Mouse (Mus musculus): ENCODE measurements around the gene Slco3a1. TPM values are rescaled to one million over a fixed set of nuclear protein-coding genes. Genes with fewer than 3 reads are reported as not detected.

Gene Slco3a1
- polyA plus RNA-seq, 1 experiment from 2014 or later = 21.8 TPM

DNA sequence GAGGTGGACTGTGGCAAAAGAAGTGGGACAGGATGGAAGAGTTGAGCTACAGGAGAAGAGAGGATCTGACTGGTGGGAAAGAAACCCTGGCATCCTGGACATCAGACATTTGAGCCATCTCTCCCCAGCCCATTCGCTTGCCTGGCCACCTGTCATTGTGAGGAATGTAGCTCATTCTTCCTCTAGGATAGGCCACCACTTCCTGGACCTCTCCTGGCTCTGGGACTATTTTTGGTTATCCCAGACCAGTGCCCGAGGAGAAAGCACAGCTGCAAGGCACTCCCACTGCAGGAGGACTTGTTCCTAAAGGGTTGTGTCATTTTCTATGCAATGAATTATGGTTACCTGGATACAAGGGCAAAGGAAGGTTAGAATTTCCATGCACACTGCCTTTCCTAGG is 103.5 kb downstream of the Slco3a1 start:
- no peaks in the 10 kb centered on the region for H3K4me1 ChIP-seq (replicated peaks)
- WGBS = 50% methylated on average over 2 of the region's 2 CpGs
- H3K27me3 ChIP-seq = no peaks in the 10 kb centered on the region
- no peak for ATAC-seq (ENCODE audit: low FRiP score, low read depth)
- H3K9me3 ChIP-seq = no peaks in the 10 kb centered on the region
- H3K9ac ChIP-seq = no peak overlapping the region
- H3K36me3 ChIP-seq = no peaks in the 10 kb centered on the region
- no peak overlapping the region for H3K27ac ChIP-seq (replicated peaks)
- no peak overlapping the region for H3K4me2 ChIP-seq
- no peak overlapping the region for H3K4me3 ChIP-seq

- Histone ChIP-seq H3K9ac (no peak overlapping the region), H3K27me3 (no peaks in the 10 kb centered on the region), H3K36me3 (no peaks in the 10 kb centered on the region), H3K4me3 (no peak overlapping the region), H3K4me2 (no peak overlapping the region), H3K27ac (replicated peaks) (no peak overlapping the region), H3K4me1 (replicated peaks) (no peaks in the 10 kb centered on the region), H3K9me3 (no peaks in the 10 kb centered on the region)
- no peak for ATAC-seq (ENCODE audit: low FRiP score, low read depth)
- WGBS = 100% methylated on average over 1 of the region's 1 CpGs
Measured at GRCm38 (mm10) chr7:74449802-74450201, 104.8 kb downstream of the Slco3a1 start.

GRCm38 (mm10) chr7:74447781-74448180 is 106.8 kb downstream of the Slco3a1 start:
- Histone ChIP-seq H3K27ac (replicated peaks) (no peak overlapping the region), H3K4me1 (replicated peaks) (no peaks in the 10 kb centered on the region), H3K9me3 (no peaks in the 10 kb centered on the region), H3K4me2 (no peak overlapping the region), H3K36me3 (no peaks in the 10 kb centered on the region), H3K4me3 (no peak overlapping the region), H3K27me3 (no peaks in the 10 kb centered on the region), H3K9ac (no peak overlapping the region)
- 2% methylated on average over 2 of the region's 2 CpGs for WGBS
- no peak for ATAC-seq (ENCODE audit: low FRiP score, low read depth)

GRCm38 (mm10) chr7:74445148-74445547 is 109.4 kb downstream of the Slco3a1 start:
- H3K27ac ChIP-seq (replicated peaks) = no peak overlapping the region
- H3K27me3 ChIP-seq = no peaks in the 10 kb centered on the region
- no peak for ATAC-seq (ENCODE audit: low FRiP score, low read depth)
- WGBS = 71% methylated on average over 5 of the region's 5 CpGs
- no peak overlapping the region for H3K9ac ChIP-seq
- no peaks in the 10 kb centered on the region for H3K4me1 ChIP-seq (replicated peaks)
- no peaks in the 10 kb centered on the region for H3K36me3 ChIP-seq
- H3K9me3 ChIP-seq = no peaks in the 10 kb centered on the region
- no peak overlapping the region for H3K4me2 ChIP-seq
- no peak overlapping the region for H3K4me3 ChIP-seq

GRCm38 (mm10) chr7:74442380-74442779 is 112.2 kb downstream of the Slco3a1 start:
- H3K4me2 ChIP-seq = no peak overlapping the region
- ATAC-seq (ENCODE audit: low FRiP score, low read depth) = no peak
- no peak overlapping the region for H3K9ac ChIP-seq
- peaks cover under 1% of the 10 kb centered on the region; the same call in 1 of the 2 replicates for H3K4me1 ChIP-seq (replicated peaks)
- H3K27me3 ChIP-seq = no peaks in the 10 kb centered on the region
- 91% methylated on average over 5 of the region's 5 CpGs for WGBS
- H3K4me3 ChIP-seq = no peak overlapping the region
- H3K9me3 ChIP-seq = no peaks in the 10 kb centered on the region
- H3K36me3 ChIP-seq = no peaks in the 10 kb centered on the region
- H3K27ac ChIP-seq (replicated peaks) = no peak overlapping the region

DNA sequence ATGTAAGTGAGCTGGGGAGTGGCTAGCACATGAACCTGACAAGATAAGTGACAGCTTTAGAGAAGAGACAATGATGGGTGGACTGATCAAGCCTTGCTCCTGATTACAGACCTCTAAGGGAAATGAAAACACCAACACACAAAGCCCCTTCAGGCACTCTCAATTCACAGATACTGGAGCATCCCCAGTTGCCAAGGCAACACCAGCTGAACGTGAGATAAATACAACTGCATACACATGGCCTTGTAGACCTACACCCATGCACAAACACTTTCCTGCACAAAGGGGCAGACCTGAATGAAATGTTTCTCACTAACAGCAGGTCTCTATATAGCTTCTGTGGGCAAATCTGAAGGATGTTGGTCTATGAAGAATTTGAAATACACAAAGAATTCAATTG is 117.0 kb downstream of the Slco3a1 start:
- ATAC-seq (ENCODE audit: low FRiP score, low read depth) = no peak
- Histone ChIP-seq H3K9me3 (no peaks in the 10 kb centered on the region), H3K4me1 (replicated peaks) (peaks cover 4% of the 10 kb centered on the region; the same call in 1 of the 2 replicates), H3K27me3 (no peaks in the 10 kb centered on the region), H3K9ac (no peak overlapping the region), H3K36me3 (no peaks in the 10 kb centered on the region), H3K27ac (replicated peaks) (no peak overlapping the region), H3K4me2 (no peak overlapping the region), H3K4me3 (no peak overlapping the region)
- 15% methylated on average over 1 of the region's 1 CpGs for WGBS

- H3K27me3 ChIP-seq = no peaks in the 10 kb centered on the region
- 84% methylated on average over 2 of the region's 2 CpGs for WGBS
- no peak for ATAC-seq (ENCODE audit: low FRiP score, low read depth)
- peaks cover 4% of the 10 kb centered on the region; the same call in 1 of the 2 replicates for H3K4me1 ChIP-seq (replicated peaks)
- H3K36me3 ChIP-seq = no peaks in the 10 kb centered on the region
- H3K27ac ChIP-seq (replicated peaks) = no peak overlapping the region
- H3K9me3 ChIP-seq = no peaks in the 10 kb centered on the region
- H3K4me2 ChIP-seq = no peak overlapping the region
- H3K9ac ChIP-seq = no peak overlapping the region
- no peak overlapping the region for H3K4me3 ChIP-seq
Measured at GRCm38 (mm10) chr7:74436642-74437041, 117.9 kb downstream of the Slco3a1 start.

DNA sequence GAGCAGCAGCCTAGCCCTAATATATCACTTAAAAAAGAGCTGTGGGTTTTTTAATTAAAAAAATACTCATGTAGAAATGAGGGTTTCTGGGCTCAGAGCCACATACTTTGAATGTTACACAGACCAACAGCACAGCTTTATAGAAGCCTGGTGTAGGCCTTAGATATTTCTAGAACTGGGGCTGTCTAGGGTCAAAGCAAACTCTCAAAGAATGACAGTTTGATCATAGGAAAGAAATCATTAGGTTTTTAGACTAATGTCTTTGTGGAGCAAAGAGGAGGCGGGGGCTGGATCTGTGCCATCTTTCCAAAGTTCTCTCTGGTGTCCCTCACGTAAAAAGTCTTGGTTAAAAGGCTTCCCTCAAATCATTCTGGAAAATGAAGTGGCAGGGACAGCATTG is 121.6 kb downstream of the Slco3a1 start:
- no peak overlapping the region for H3K4me3 ChIP-seq
- H3K4me2 ChIP-seq = no peak overlapping the region
- peaks cover 4% of the 10 kb centered on the region; the same call in 1 of the 2 replicates for H3K4me1 ChIP-seq (replicated peaks)
- no peak for ATAC-seq (ENCODE audit: low FRiP score, low read depth)
- H3K36me3 ChIP-seq = no peaks in the 10 kb centered on the region
- no peak overlapping the region for H3K9ac ChIP-seq
- 85% methylated on average over 2 of the region's 2 CpGs for WGBS
- no peaks in the 10 kb centered on the region for H3K9me3 ChIP-seq
- H3K27me3 ChIP-seq = no peaks in the 10 kb centered on the region
- H3K27ac ChIP-seq (replicated peaks) = no peak overlapping the region

- H3K9ac ChIP-seq = no peak overlapping the region
- H3K4me1 ChIP-seq (replicated peaks) = peaks cover 2% of the 10 kb centered on the region
- no peak overlapping the region for H3K4me2 ChIP-seq
- no peak for ATAC-seq (ENCODE audit: low FRiP score, low read depth)
- H3K27me3 ChIP-seq = no peaks in the 10 kb centered on the region
- H3K36me3 ChIP-seq = no peaks in the 10 kb centered on the region
- WGBS = 80% methylated on average over 3 of the region's 3 CpGs
- no peak overlapping the region for H3K27ac ChIP-seq (replicated peaks)
- no peak overlapping the region for H3K4me3 ChIP-seq
- H3K9me3 ChIP-seq = no peaks in the 10 kb centered on the region
Measured at GRCm38 (mm10) chr7:74429252-74429651, 125.3 kb downstream of the Slco3a1 start.

DNA sequence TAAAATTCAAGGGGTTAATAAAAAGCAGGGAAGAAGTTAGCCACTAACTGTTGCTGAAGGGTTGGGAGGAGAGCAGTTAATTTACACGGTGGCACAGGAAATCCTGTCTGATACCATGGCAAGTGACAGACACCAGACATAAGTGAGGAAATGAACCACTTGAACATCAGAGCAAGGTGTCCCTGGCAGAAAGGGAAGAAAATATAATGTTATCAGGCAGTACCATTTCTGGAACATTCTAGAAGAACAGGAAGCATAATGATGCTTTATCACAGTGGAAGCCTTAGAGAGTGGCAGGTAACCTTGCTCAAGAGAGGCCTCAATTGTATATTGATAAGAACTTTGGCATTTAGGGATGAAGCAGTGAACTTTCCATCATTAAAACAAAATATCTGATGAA is 127.4 kb downstream of the Slco3a1 start:
- no peak overlapping the region for H3K9ac ChIP-seq
- H3K4me2 ChIP-seq = no peak overlapping the region
- H3K27me3 ChIP-seq = no peaks in the 10 kb centered on the region
- H3K36me3 ChIP-seq = no peaks in the 10 kb centered on the region
- H3K9me3 ChIP-seq = no peaks in the 10 kb centered on the region
- 88% methylated on average over 1 of the region's 1 CpGs for WGBS
- no peak overlapping the region for H3K27ac ChIP-seq (replicated peaks)
- peaks cover 15% of the 10 kb centered on the region for H3K4me1 ChIP-seq (replicated peaks)
- no peak for ATAC-seq (ENCODE audit: low FRiP score, low read depth)
- H3K4me3 ChIP-seq = no peak overlapping the region

- Histone ChIP-seq H3K4me3 (no peak overlapping the region), H3K4me1 (replicated peaks) (peaks cover 20% of the 10 kb centered on the region), H3K9ac (no peak overlapping the region), H3K27ac (replicated peaks) (no peak overlapping the region), H3K27me3 (no peaks in the 10 kb centered on the region), H3K36me3 (no peaks in the 10 kb centered on the region), H3K4me2 (no peak overlapping the region), H3K9me3 (no peaks in the 10 kb centered on the region)
- ATAC-seq (ENCODE audit: low FRiP score, low read depth) = no peak
- WGBS = 96% methylated on average over 1 of the region's 1 CpGs
Measured at GRCm38 (mm10) chr7:74425941-74426340, 128.6 kb downstream of the Slco3a1 start.

GRCm38 (mm10) chr7:74423928-74424850 is 130.4 kb downstream of the Slco3a1 start:
- no peaks in the 10 kb centered on the region for H3K36me3 ChIP-seq
- no peak overlapping the region for H3K4me3 ChIP-seq
- H3K9ac ChIP-seq = no peak overlapping the region
- no peaks in the 10 kb centered on the region for H3K27me3 ChIP-seq
- ATAC-seq (ENCODE audit: low FRiP score, low read depth) = peak; percentile 63; the same call in 1 of the 2 replicates
- H3K27ac ChIP-seq (replicated peaks) = no peak overlapping the region
- 41% methylated on average over 9 of the region's 9 CpGs for WGBS
- H3K4me1 ChIP-seq (replicated peaks) = peaks cover 20% of the 10 kb centered on the region
- H3K9me3 ChIP-seq = no peaks in the 10 kb centered on the region
- no peak overlapping the region for H3K4me2 ChIP-seq

Data from hindbrain, embryonic 15.5 days (tissue).